7 mouse cellular contexts compared by ENCODE assay signal in genomic region chr7:42505186-42505585, GRCm38 (mm10). TPM values are rescaled to one million over a fixed set of nuclear protein-coding genes. Genes with fewer than 3 reads are reported as not detected.
A peak's percentile ranks its signal among the peaks of the same experiment; 100 is the strongest.
DNase-seq lines count a peak whose midpoint lies in the region; ATAC-seq and TF ChIP-seq lines count a peak whose summit lies in the region.

No protein-coding gene starts in this region.

- 3% methylated on average over 20 of the region's 20 CpGs for WGBS in limb, embryonic 11.5 days
- WGBS in midbrain, postnatal 0 days: under 1% methylated on average over 20 of the region's 20 CpGs

- peak overlapping the region; percentile 72 for H3K9ac ChIP-seq in limb, embryonic 11.5 days (ENCODE audit: low read length)
- H3K9ac ChIP-seq in midbrain, postnatal 0 days (replicated peaks; ENCODE audit: low read length, poor library complexity, severe bottlenecking): peak overlapping the region; percentile 65

- intact Hi-C loops in left cerebral cortex, adult 2 months (cut with DNase I): loop anchor here (5.0 to 10.0 kb wide), 2 partner anchors 187 to 1000 kb away; partner anchors contain the start of gene Zfp975
- intact Hi-C loops in left cerebral cortex, postnatal 36 days (cut with DNase I): no loop called here

- peak overlapping the region; percentile 62 for H3K27ac ChIP-seq in left cerebral cortex, adult 2 months
- H3K27ac ChIP-seq in limb, embryonic 11.5 days (replicated peaks; ENCODE audit: low read depth, low read length): no peak overlapping the region
- H3K27ac ChIP-seq in midbrain, postnatal 0 days (ENCODE audit: low read depth, low read length): peak overlapping the region; percentile 48

- no peaks in the 10 kb centered on the region for H3K9me3 ChIP-seq in limb, embryonic 11.5 days (ENCODE audit: control insufficient read depth, low read length)
- H3K9me3 ChIP-seq in midbrain, postnatal 0 days (ENCODE audit: low read length): no peaks in the 10 kb centered on the region

- DNase-seq in left cerebral cortex, adult 2 months (ENCODE audit: extremely low spot score in 1 of 2, low spot score in 2 of 2): peak in 1 of 2 experiments; percentile 33
- no peak for DNase-seq in left cerebral cortex, postnatal 36 days (ENCODE audit: low spot score in 2 of 2)
- DNase-seq in limb, embryonic 11.5 days (ENCODE audit: low spot score): no peak
- peak; percentile 3 for DNase-seq in midbrain, postnatal 0 days (ENCODE audit: low spot score)
- DNase-seq in ovary, postnatal 14 days (ENCODE audit: low spot score): no peak

- peaks cover 5% of the 10 kb centered on the region; the same call in 1 of the 2 replicates for H3K36me3 ChIP-seq in limb, embryonic 11.5 days (ENCODE audit: control insufficient read depth, insufficient read depth, low read length)
- H3K36me3 ChIP-seq in midbrain, postnatal 0 days (ENCODE audit: insufficient read depth, low read length): peaks cover 4% of the 10 kb centered on the region; the same call in 1 of the 2 replicates

- peak; percentile 37 for ATAC-seq in activated CD4-positive, CD25-positive, alpha-beta regulatory T cell, adult 4 months
- ATAC-seq in erythroblast, adult 5-6 weeks (replicated peaks; ENCODE audit: low FRiP score, poor library complexity, severe bottlenecking): peak; percentile 75
- ATAC-seq in limb, embryonic 11.5 days (ENCODE audit: insufficient number of reproducible peaks, low FRiP score, low TSS enrichment, low read depth): peak; percentile 67; the same call in 1 of the 2 replicates
- peak; percentile 80 for ATAC-seq in midbrain, postnatal 0 days (ENCODE audit: low FRiP score)

- no peaks in the 10 kb centered on the region for H3K27me3 ChIP-seq in limb, embryonic 11.5 days (ENCODE audit: control insufficient read depth, insufficient read depth, low read length)
- no peaks in the 10 kb centered on the region for H3K27me3 ChIP-seq in midbrain, postnatal 0 days (ENCODE audit: insufficient read depth, low read length)

- peak overlapping the region; percentile 56 for H3K4me2 ChIP-seq in limb, embryonic 11.5 days (ENCODE audit: low read depth, severe bottlenecking)
- peak overlapping the region; percentile 59 for H3K4me2 ChIP-seq in midbrain, postnatal 0 days (ENCODE audit: low read depth, low read length, poor library complexity, severe bottlenecking)

- peak overlapping the region; percentile 58 for H3K4me3 ChIP-seq in left cerebral cortex, adult 2 months
- peak overlapping the region; percentile 58 for H3K4me3 ChIP-seq in limb, embryonic 11.5 days (ENCODE audit: low read depth, low read length)
- H3K4me3 ChIP-seq in midbrain, postnatal 0 days (ENCODE audit: low read depth, low read length): peak overlapping the region; percentile 53

- no peaks in the 10 kb centered on the region for H3K4me1 ChIP-seq in limb, embryonic 11.5 days (ENCODE audit: control insufficient read depth, insufficient read depth, low read length)
- no peaks in the 10 kb centered on the region for H3K4me1 ChIP-seq in midbrain, postnatal 0 days (ENCODE audit: insufficient read depth, low read length)

- no peak for TF ChIP-seq CTCF in left cerebral cortex, adult 2 months (IDR thresholded peaks at IDR 0.05)
- TF ChIP-seq CTCF in midbrain, postnatal 0 days (IDR thresholded peaks at IDR 0.05): no peak

RNA-seq across cellular contexts. Expression of gene Zfp141, which starts 0.4 kb away (rescaled TPM):
- 10 to 100 TPM; 17.3 to 19.6 TPM for total RNA-seq in left cerebral cortex, adult 2 months (2021)
- 10 to 100 TPM; 17.4 to 20.0 TPM for total RNA-seq in left cerebral cortex, postnatal 36 days (2021)
- 10 to 100 TPM; 24.8 to 36.4 TPM for polyA plus RNA-seq in activated CD4-positive, CD25-positive, alpha-beta regulatory T cell, adult 4 months (2017; shearing (Covaris generic))
- total RNA-seq in erythroblast, adult 5-6 weeks (2015; ENCODE audit: low replicate concordance): 11.0 and 19.6 TPM in 2 replicates
- 15.7 and 16.3 TPM in 2 replicates for total RNA-seq in erythroblast, adult 5-6 weeks (2017; ENCODE audit: low replicate concordance)
- 14.3 and 16.4 TPM in 2 replicates for polyA plus RNA-seq in limb, embryonic 11.5 days (2014; fragmentation: Nextera tagmentation; extraction: Ambion mirVana)
- total RNA-seq in midbrain, postnatal 0 days (2014; rRNA removed): 18.7 and 21.0 TPM in 2 replicates
- polyA plus RNA-seq in midbrain, postnatal 0 days (2015; fragmentation: Nextera tagmentation; extraction: Ambion mirVana): 8.4 TPM in 2 replicates

RNA-seq across cellular contexts. Expression of gene 4933421I07Rik, which starts 57.3 kb away (rescaled TPM):
- not detected for total RNA-seq in left cerebral cortex, adult 2 months (2021)
- not detected for total RNA-seq in left cerebral cortex, postnatal 36 days (2021)
- polyA plus RNA-seq in activated CD4-positive, CD25-positive, alpha-beta regulatory T cell, adult 4 months (2017; shearing (Covaris generic)): not detected
- not detected in 2 replicates for total RNA-seq in erythroblast, adult 5-6 weeks (2015; ENCODE audit: low replicate concordance)
- total RNA-seq in erythroblast, adult 5-6 weeks (2017; ENCODE audit: low replicate concordance): not detected in 2 replicates
- polyA plus RNA-seq in limb, embryonic 11.5 days (2014; fragmentation: Nextera tagmentation; extraction: Ambion mirVana): not detected in 2 replicates
- total RNA-seq in midbrain, postnatal 0 days (2014; rRNA removed): not detected in 2 replicates
- polyA plus RNA-seq in midbrain, postnatal 0 days (2015; fragmentation: Nextera tagmentation; extraction: Ambion mirVana): not detected in 2 replicates
